Mouse (Mus musculus) megakaryocyte, embryonic 14.5 days (primary cell): Measurements from ENCODE around the gene AU040320. TPM values are rescaled to one million over a fixed set of nuclear protein-coding genes. Genes with fewer than 3 reads are reported as not detected.

Experiments used
- H3K27me3 ChIP-seq: replicated peaks from 2 replicates; pipeline ENCODE3; 2012; ENCODE audit warnings: inconsistent platforms
- H3K36me3 ChIP-seq: replicated peaks from 2 replicates; pipeline ENCODE3; 2012; ENCODE audit warnings: low read length, inconsistent platforms, mixed read lengths
- H3K4me1 ChIP-seq: 2 replicates; pipeline ENCODE4 v1.6.1; 2012; ENCODE audit warnings: inconsistent platforms
- H3K4me3 ChIP-seq: replicated peaks from 2 replicates; pipeline ENCODE3; 2012; ENCODE audit warnings: moderate library complexity, mild to moderate bottlenecking, inconsistent platforms
- H3K9me3 ChIP-seq: 2 replicates; pipeline ENCODE4 v1.6.1; 2012; ENCODE audit warnings: inconsistent platforms
- FLI1 ChIP-seq: IDR thresholded peaks from 2 replicates; pipeline ENCODE4 v1.6.1; 2012; ENCODE audit warnings: low read length, inconsistent platforms, mixed read lengths
- GATA1 ChIP-seq: IDR thresholded peaks from 3 replicates; pipeline ENCODE4 v1.6.1; 2012; ENCODE audit warnings: mixed read lengths, low read length, inconsistent platforms, borderline replicate concordance
- polyA plus RNA-seq: library from polyadenylated mRNA; stranded (reverse); fragments of >175 nt; gene quantifications from 2 replicates; pipeline ENCODE4 v1.2.3, GENCODE M21; 2012; ENCODE audit warnings: low replicate concordance; ENCODE audit not compliant: insufficient read depth

AU040320 gene
- polyA plus RNA-seq, 1 experiment, result 18.6 TPM

DNA sequence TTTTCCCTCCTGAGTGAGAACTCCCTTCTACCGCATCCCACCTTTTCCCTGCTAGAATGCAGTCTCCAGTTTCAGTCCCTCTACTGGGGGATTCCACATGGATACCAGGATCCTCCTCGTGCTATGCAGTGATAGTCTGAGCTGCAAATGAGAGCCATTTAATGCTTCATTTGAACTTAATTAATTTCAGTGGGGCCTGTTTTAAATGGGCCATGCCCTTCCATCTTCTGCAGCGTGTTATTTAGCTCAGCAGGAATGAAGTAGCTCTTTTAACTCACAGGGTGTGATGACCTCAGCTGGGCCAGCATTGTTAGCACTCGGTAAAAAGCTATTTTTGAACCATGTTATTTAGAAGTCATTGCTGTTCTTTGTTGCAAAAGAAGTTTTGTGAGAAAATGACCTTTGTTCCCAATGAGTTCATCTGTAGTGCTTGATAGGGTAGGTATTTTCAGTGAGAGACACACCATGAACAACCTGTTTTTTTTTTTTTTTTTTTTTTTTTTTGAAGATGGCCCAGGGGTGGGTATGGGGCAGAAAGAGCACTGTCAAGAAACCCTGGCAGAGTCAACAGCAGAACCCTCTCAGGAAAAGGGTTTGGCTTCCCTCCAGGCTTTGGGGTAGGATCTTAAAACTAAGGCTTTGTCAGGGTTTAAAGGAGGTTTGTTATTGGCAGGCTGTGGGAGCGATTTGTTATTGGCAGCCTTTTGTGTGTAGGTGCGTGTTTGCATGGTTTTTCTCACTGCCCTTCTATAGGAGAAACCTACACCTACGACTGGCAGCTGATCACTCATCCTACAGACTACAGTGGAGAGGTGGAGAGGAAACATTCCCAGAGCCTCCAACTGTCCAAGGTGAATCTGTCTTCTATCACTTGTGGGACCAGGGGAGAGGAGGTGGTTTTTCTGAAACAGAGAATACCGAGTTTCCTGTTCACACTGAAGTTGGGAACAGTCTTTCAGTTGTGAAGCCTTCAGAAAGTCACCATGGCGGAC is 69.8 kb downstream of the AU040320 start:
- TF ChIP-seq FLI1 (no peak), GATA1 (no peak)
- Histone ChIP-seq H3K4me3 (no peak overlapping the region), H3K36me3 (peaks cover 55% of the 10 kb centered on the region), H3K27me3 (no peaks in the 10 kb centered on the region), H3K4me1 (no peaks in the 10 kb centered on the region), H3K9me3 (0 out of 2 replicates have a peak, but pooled peaks cover 4% of the 10 kb centered on the region)

GRCm38 (mm10) chr4:126823917-126824316 is 70.6 kb downstream of the AU040320 start:
- Histone ChIP-seq H3K4me1 (no peaks in the 10 kb centered on the region), H3K36me3 (peaks cover 58% of the 10 kb centered on the region)
- TF ChIP-seq GATA1 (no peak), FLI1 (no peak)

GRCm38 (mm10) chr4:126831122-126831521 is 77.8 kb downstream of the AU040320 start:
- no peak overlapping the region for H3K4me3 ChIP-seq
- peaks cover 79% of the 10 kb centered on the region for H3K36me3 ChIP-seq
- no peaks in the 10 kb centered on the region for H3K4me1 ChIP-seq
- no peak for TF ChIP-seq GATA1
- TF ChIP-seq FLI1, result no peak
- H3K27me3 ChIP-seq, result no peaks in the 10 kb centered on the region
- H3K9me3 ChIP-seq, result no peaks in the 10 kb centered on the region

More at GRCm38 (mm10) chr4:126823917-126824316, 70.6 kb downstream of the AU040320 start:
- Histone ChIP-seq H3K9me3 (0 out of 2 replicates have a peak, but pooled peaks cover 4% of the 10 kb centered on the region), H3K4me3 (no peak overlapping the region), H3K27me3 (no peaks in the 10 kb centered on the region)

DNA sequence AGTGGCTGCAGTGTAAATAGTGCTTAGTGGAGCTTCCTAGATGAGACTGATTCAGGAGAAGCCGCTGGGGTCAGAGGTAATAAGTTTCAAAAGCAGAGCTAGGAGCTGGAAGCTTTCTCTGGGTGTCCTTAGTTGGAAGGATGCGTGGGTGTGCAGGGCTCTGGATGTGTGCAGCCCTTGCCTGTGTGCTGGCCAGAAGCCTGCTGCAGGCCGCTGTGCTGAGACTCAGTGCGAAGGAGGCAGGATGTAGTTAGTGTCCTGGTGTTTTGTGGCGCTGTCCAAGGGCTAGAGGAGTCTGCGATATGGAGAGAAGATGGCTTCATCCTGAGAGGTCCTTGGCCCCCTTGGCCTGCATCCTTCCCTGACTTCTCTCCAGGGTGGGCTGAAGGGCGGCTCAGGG is 85.5 kb downstream of the AU040320 start:
- H3K27me3 ChIP-seq, result no peaks in the 10 kb centered on the region
- TF ChIP-seq FLI1 (no peak), GATA1 (no peak)
- peaks cover 97% of the 10 kb centered on the region for H3K36me3 ChIP-seq
- no peaks in the 10 kb centered on the region for H3K9me3 ChIP-seq
- peaks cover 14% of the 10 kb centered on the region for H3K4me1 ChIP-seq
- no peak overlapping the region for H3K4me3 ChIP-seq

DNA sequence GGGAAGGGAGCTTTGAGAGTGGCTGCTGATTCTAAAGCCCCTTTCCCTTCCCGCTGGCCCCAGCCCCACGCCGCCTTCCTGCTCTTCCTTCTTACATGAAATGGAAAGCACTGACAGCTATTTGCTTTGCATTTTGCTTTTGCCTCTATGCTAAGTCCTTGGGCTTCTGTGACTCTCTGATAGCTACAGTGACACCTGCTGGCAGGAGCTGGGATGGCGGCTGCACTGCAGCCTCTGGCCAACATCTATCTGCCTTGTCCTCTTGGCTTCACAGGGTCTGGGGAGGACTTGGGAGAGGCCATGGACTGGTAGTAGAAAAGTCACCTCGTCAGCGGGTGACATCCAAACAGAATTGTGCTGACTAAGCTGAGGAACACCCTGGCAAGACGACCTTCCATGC is 86.5 kb downstream of the AU040320 start:
- H3K4me1 ChIP-seq, result peaks cover 14% of the 10 kb centered on the region
- peaks cover 97% of the 10 kb centered on the region for H3K36me3 ChIP-seq
- H3K27me3 ChIP-seq, result no peaks in the 10 kb centered on the region
- TF ChIP-seq FLI1 (no peak), GATA1 (no peak)
- no peak overlapping the region for H3K4me3 ChIP-seq
- H3K9me3 ChIP-seq, result no peaks in the 10 kb centered on the region

- H3K27me3 ChIP-seq, result no peaks in the 10 kb centered on the region
- H3K4me1 ChIP-seq, result peaks cover 14% of the 10 kb centered on the region
- H3K9me3 ChIP-seq, result no peaks in the 10 kb centered on the region
- H3K4me3 ChIP-seq, result no peak overlapping the region
- TF ChIP-seq FLI1, result no peak
- TF ChIP-seq GATA1, result no peak
- H3K36me3 ChIP-seq, result peaks cover 97% of the 10 kb centered on the region
Observed at GRCm38 (mm10) chr4:126840996-126841560, 87.7 kb downstream of the AU040320 start.

GRCm38 (mm10) chr4:126842911-126843310 is 89.6 kb downstream of the AU040320 start:
- H3K9me3 ChIP-seq, result no peaks in the 10 kb centered on the region
- H3K36me3 ChIP-seq, result peaks cover 98% of the 10 kb centered on the region
- H3K27me3 ChIP-seq, result no peaks in the 10 kb centered on the region
- no peak overlapping the region for H3K4me3 ChIP-seq
- no peak for TF ChIP-seq FLI1
- no peak for TF ChIP-seq GATA1
- peaks cover 24% of the 10 kb centered on the region for H3K4me1 ChIP-seq

DNA sequence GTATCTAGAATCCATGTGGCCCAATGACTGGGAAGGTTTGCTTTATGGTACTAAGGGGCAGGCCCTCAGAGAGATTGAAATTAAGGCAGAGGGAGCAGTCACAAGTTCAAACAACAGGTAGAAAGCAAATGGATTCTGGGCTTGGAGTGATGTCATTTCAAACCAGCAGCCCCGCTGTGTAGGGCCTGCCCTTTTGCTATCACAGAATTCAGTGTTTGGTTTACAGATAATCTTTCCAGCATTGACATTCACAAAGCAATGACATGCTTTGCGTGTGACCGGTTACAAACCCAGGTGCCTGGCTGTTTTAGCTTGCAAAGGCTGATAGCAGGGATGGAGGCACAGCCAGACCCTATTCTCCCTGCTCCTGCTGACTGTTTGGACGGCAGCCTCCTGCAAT is 92.3 kb downstream of the AU040320 start:
- Histone ChIP-seq H3K4me3 (no peak overlapping the region), H3K27me3 (no peaks in the 10 kb centered on the region), H3K9me3 (0 out of 2 replicates have a peak, but pooled peaks cover 4% of the 10 kb centered on the region), H3K4me1 (peaks cover 43% of the 10 kb centered on the region), H3K36me3 (peaks cover 97% of the 10 kb centered on the region)
- no peak for TF ChIP-seq GATA1
- TF ChIP-seq FLI1, result no peak

DNA sequence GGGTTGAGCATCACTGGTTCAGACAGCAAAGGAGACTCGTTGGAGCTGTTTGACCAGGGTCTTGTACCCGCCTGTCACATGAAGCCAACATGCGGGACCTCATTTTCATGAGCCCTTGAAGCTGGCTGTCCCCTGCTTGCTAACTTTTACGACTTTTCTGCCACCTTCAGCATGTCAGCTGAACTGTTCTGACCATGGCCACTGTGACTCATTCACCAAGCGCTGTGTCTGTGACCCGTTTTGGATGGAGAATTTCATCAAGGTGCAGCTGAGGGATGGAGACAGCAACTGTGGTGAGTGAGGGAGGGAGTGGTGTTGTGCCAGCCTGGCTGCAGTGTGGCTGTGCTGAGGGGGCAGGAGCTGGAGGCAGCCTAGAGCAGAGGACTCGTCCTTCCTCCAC is 93.6 kb downstream of the AU040320 start:
- Histone ChIP-seq H3K9me3 (0 out of 2 replicates have a peak, but pooled peaks cover 4% of the 10 kb centered on the region), H3K27me3 (no peaks in the 10 kb centered on the region), H3K4me3 (no peak overlapping the region), H3K4me1 (peaks cover 48% of the 10 kb centered on the region), H3K36me3 (peaks cover 97% of the 10 kb centered on the region)
- TF ChIP-seq GATA1, result no peak
- TF ChIP-seq FLI1, result no peak
